Mouse (Mus musculus): ENCODE data around the gene Rps6ka2. TPM values are rescaled to one million over a fixed set of nuclear protein-coding genes. Genes with fewer than 3 reads are reported as not detected.
"Not testable (repeated sequence)": the region's sequence is repeated elsewhere in the genome, so short reads cannot be mapped to it uniquely, and the experiment has no call there.

Rps6ka2 gene
- total RNA-seq (2022) = 10 to 100 TPM; 32.1 to 43.0 (median 37.4) TPM

GRCm38 (mm10) chr17:7169627-7170303 is at the start of gene Rps6ka2:
Rps6ka2 (plus strand) TSS chr17:7170115.
- peak; percentile 93 to 97 for DNase-seq (ENCODE audit: low spot score in 2 of 2)

DNA sequence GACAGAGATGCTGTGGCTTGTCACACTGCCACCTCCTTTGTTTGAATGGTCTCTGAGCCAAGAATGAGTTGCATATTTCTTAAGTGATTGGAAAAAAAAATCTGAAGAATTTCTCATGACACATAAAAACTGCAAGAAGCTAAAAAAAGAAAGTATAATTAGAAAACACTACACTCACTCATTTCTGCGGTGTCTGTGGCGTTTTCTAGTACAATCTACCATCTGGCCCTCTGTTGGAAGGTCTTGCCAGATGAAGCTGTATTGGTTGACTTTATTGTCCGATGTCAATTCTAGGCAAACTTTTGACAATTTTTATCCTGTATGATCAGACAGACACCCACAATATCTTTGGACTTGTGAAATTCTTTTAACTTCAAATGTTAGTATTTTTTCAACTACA is 49.1 kb upstream of the Rps6ka2 start:
- not testable (repeated sequence) for DNase-seq (ENCODE audit: low spot score in 2 of 2)

DNA sequence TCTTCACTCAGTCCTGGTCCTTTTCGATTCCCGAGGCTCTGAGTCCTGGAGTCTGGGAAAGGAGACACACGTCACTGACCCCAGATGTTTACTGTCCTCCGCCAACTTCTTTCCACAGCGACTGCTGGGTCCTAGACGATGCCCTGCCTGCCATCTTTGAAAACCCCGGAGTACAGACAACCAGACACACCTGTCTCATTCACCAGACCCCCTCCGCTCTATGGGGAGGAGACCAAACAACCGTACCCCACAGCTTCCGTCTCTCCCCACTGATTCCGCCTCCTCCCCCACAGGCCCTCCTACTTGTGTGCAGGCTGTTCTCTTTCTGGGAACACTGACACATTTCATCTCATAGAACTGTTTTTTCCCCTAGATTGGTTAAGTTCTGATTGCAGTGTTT is 47.4 kb upstream of the Rps6ka2 start:
- DNase-seq (ENCODE audit: low spot score in 2 of 2) = not testable (repeated sequence)

- DNase-seq (ENCODE audit: low spot score in 2 of 2) = not testable (repeated sequence)
Measured at GRCm38 (mm10) chr17:7126475-7126874, 43.4 kb upstream of the Rps6ka2 start.

DNA sequence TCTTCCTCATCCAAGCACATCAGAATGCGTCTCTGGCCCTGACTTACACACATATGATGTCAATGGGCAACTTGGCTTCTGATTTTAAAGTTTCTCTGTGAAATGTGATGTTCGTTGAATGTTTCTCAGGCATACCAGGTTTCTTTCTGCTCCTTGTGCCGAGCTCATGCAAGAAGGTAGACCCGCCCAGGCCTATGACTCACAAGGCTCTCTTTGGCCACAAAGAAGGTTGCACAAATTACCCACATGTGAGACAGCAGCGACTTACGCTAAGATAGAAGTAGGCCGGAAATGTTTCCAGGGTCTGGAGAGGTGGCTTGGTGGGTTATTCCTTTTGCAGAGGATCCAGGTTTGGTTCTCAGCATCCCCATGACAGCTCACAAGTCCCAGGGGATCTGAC is 35.9 kb upstream of the Rps6ka2 start:
- DNase-seq (ENCODE audit: low spot score in 2 of 2) = not testable (repeated sequence)

DNA sequence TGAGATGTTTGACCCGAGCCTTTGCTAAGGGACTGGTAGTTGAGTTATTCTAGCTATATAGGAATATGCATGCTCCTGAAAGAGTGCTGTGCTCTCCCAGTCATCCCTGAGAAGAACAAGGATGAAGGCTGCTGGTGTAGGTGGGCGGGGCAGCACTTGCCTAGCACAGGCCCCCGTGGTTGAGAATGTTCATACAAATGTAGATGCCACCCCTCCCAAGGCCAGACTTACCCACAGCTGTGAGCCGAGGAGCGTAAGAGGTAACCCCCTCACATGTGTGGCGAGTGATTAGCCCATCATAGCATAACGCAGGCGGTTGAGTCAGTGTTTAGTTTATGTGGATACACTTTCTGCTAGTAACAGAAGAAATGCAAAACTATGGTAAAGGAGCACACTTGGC is 34.6 kb upstream of the Rps6ka2 start:
- DNase-seq (ENCODE audit: low spot score in 2 of 2) = not testable (repeated sequence)

DNA sequence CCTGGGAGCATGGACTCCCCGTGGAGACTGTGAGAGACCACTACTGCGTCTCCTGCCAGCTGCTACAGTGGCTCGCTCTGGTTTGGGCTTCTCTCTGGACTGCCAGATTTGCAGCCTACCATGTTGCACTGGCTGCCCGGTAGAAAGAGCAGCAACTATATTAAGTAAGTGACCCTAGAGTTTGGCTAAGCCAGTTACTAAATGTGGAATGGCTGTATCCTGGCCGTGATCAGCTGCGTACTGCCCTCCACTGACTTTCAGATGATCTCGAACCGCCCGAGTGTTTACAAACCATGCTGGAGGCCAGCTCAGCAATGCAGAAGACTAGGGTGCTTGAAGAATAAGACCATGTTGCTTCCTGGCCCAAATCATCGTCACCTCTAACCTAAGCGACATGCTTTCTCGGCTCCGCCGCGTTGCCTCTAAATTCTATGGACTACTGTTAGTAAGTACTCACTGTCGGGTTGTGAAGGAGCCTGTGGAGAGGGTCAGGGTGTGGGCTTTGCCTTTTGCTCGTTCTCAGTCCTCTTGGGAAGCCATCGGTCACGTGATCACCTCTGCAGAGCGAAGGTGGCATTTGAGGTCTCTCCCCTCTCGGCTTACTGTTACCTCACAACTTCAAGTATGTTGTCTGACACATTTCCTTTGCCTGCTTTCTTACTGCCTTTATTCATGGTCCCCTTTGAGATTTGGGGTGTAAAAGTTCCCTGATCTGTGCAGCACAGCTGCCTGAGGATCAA is 31.6 kb upstream of the Rps6ka2 start:
- no peak for DNase-seq (ENCODE audit: low spot score in 2 of 2)

DNA sequence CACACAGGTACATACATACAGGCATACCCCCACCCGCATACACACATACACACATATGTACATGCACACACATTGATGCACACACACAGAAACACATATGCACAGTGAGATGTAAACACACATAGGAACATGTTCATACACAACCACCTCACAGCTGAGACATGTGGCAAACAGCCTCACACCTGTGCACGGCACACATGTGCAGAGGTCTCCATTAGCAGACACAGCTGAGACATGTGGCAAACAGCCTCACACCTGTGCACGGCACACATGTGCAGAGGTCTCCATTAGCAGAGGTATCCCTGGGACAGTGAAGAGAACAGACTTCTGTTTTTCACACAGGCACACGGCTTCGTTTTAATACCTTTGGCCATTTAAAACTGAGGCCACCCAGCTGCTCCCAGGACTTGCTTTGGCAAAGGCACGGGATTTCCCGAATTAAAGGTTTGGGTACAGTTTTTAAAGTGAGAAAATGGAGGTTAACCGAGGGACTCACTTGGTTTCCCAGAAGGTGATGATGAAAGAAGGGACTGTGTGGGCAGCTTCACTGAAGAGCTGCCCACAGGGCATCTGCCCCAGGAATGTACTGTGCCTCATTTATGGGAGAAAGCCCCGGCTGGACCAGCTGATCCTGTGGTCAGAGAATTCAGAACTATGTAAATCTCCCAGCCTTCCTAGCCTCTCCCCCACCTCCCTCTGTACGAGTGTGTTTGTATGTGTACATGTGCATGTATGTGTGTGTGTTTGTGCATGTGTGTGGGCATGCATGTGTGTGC is 29.3 kb upstream of the Rps6ka2 start:
- no peak for DNase-seq (ENCODE audit: low spot score in 2 of 2)

DNA sequence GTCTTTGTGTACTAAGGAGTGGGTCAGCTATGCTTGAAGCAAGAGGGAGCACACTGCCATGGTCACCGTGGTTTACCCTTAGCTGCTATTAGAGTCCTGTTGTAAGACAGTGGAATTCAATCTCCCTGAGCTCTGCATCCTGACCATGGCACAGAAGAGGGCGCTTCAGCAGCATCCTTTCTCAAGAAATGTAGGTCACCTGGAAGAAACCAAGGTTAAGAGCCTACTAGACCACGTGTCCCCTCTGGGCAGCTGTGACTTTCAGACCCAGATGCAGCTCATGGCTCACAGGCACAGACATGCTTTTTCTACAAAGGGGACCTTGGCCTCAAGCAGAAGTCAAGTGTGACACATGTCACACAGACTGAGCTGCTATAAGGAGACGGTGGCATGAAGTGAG is 27.5 kb upstream of the Rps6ka2 start:
- DNase-seq (ENCODE audit: low spot score in 2 of 2) = peak in 1 of 2 experiments; percentile 11

DNA sequence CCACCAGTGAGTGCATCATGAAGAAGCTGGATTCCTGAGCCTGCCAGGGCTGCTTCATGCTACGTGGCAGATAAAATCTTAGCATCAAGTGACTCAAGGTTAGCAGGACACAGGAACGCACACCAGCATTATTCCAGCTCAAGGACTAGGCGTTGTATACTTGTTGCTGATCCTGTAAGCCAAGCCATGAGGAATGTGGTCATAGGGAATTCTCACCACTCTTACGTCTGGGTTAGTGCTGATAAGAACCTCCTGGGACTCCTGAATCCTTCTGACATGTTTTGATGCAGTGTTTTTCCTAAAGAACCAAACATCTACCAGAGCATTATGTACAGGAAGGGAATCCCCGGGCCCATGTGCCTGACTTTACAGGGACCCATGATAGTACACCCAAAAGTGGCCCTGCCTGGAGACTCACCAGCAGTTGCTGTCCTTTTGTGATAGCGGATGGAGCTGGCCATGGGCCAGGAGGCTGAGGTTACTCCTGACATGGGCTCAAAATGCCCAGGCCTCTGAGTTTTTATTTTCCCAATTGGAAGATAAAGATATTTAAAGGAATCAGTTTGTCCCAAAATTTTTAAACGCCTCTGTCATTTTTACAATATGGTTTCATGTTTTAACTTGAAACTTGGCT is 25.9 kb upstream of the Rps6ka2 start:
- DNase-seq (ENCODE audit: low spot score in 2 of 2) = no peak

GRCm38 (mm10) chr17:7145373-7146058 is 24.4 kb upstream of the Rps6ka2 start:
- no peak for DNase-seq (ENCODE audit: low spot score in 2 of 2)

GRCm38 (mm10) chr17:7146479-7146878 is 23.4 kb upstream of the Rps6ka2 start:
- DNase-seq (ENCODE audit: low spot score in 2 of 2) = no peak

- no peak for DNase-seq (ENCODE audit: low spot score in 2 of 2)
Measured at GRCm38 (mm10) chr17:7147920-7148321, 22.0 kb upstream of the Rps6ka2 start.

- DNase-seq (ENCODE audit: low spot score in 2 of 2) = no peak
Measured at GRCm38 (mm10) chr17:7149328-7150195, 20.4 kb upstream of the Rps6ka2 start.

- DNase-seq (ENCODE audit: low spot score in 2 of 2) = no peak
Measured at GRCm38 (mm10) chr17:7151446-7152100, 18.3 kb upstream of the Rps6ka2 start.

DNA sequence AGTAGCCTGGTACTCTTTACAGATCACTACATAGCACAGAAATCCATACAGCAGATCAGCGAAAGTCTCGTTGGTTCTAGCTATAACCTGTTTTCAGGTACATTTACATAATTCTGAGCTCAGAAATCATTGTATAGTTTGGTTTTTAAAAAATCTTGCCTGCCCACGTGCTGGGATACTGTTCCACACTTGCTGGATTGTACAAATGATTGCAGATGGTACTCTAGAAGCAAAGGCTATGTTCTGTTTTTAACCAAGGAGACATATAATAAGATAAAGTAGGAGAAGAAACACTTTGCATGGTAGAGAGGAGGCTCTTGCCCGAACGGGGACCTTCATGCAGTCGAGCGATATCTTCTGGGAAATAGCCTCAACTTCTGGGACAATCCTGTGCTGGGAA is 17.3 kb upstream of the Rps6ka2 start:
- DNase-seq (ENCODE audit: low spot score in 2 of 2) = no peak

DNA sequence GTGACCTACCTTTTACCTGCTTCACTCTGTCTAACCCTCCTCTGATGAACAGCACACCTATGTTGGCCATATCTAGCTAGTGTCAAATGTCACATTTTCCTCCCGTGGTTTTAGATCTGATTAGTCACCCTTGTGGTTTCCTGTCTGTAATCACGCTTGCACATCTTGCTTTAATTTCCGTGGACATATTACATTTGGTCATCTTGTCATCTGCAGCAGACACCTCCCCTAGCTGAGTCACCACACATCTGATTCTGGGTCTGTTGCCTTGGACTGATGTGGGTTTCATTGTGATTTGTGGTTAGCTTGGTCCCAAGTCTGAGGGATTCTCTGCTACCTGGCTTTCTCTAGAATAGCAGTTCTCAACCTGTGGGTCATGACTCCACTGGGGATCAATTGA is 6.0 kb upstream of the Rps6ka2 start:
- DNase-seq (ENCODE audit: low spot score in 2 of 2) = no peak

DNA sequence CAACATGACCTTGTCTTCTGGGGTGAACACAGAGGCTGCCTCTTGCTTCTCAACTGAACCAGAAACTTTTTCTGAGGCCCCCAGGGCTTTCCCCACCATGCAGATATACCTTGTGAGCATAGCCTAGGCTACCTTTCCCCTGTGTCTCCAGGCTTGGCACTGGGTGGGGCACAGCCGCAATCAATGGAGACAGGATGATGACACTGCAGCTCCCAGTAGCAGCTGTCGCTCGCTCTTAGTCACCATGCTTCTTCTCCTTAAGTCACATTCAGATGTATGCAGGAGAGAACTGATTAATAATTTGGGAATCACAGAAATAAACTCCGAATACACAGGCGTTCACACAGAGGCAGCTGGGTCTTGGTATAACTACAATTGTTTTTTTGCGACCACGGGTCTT is 4.4 kb upstream of the Rps6ka2 start:
- no peak for DNase-seq (ENCODE audit: low spot score in 2 of 2)

DNA sequence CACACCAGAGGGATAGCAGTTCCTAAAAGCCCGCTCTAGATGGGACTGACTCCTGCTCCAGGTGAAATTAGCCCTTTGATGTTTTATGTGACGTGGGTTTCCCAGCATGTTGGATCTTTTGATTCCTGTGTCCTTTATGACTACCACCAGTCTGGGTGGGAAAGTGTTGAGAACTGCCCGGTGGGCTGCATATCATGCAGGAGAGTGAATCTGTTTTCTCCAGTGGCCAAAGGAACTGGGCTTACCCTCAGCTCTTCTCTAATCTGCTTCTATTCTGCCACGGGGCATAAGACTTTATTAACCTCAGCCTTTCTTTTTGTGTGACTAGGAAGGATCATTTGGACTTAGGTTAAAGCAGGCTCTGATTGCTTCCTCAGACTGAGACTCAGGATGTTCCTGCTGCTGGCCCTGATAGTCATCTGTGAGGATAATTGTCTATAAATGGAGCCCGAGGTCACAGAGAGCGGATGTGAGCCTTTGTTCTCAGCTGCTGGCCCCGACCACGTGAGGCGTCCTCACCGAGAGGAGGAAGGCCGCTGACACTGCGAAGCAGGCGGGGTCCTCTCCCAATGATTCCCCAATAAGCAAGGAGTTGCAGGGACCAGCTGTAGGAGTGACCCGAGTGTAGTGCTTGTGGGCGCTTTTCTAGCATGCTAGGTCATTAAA is 821 bp upstream of the Rps6ka2 start:
- DNase-seq (ENCODE audit: low spot score in 2 of 2) = peak in 1 of 2 experiments; percentile 39

All from layer of hippocampus, adult 8-10 months (tissue).